Comparison of ENCODE assay signal across 8 mouse cellular contexts in the genomic region with DNA sequence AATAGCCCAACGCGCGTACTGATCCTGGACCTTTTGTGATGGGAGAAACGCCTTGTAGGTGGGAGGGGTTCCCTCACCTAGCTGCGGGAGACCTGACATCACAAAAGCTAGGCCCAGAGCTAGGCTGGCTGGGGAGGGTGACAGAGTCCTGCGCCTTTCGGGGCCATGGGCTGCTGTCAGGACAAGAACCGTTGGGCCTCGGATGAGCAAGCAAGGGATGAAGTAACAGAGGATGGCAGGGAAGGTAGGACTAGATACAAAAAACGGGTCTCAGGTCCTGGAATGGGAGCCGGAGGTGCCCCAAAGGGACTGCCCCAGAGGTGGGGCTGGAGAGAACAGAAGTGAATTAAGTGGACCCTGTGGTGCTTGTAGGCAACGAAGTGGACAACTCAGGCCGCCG. TPM values are rescaled to one million over a fixed set of nuclear protein-coding genes. Genes with fewer than 3 reads are reported as not detected.
DNase-seq lines count a peak whose midpoint lies in the region; ATAC-seq and TF ChIP-seq lines count a peak whose summit lies in the region.

A gene (plus strand): TSS at position 116 of the 400 bp plus-strand sequence.

- ATAC-seq in kidney, embryonic 15.5 days (replicated peaks; ENCODE audit: low FRiP score): no peak
- ATAC-seq in heart, postnatal 0 days (ENCODE audit: insufficient read depth, low read depth): no peak

- no peak for TF ChIP-seq POLR2A in bone marrow, adult 2 months (IDR thresholded peaks at IDR 0.05; ENCODE audit: borderline replicate concordance, control insufficient read depth, low read depth, low read length)

- no peaks in the 10 kb centered on the region for H3K27me3 ChIP-seq in kidney, embryonic 15.5 days
- no peaks in the 10 kb centered on the region for H3K27me3 ChIP-seq in heart, postnatal 0 days (ENCODE audit: control insufficient read depth, insufficient read depth, low read length)

- H3K4me3 ChIP-seq in kidney, embryonic 15.5 days (replicated peaks): peak within 1 kb of the TSS; percentile 86
- peak within 1 kb of the TSS; percentile 90 for H3K4me3 ChIP-seq in bone marrow, adult 2 months (replicated peaks; ENCODE audit: control insufficient read depth, low read depth, low read length)
- peak within 1 kb of the TSS; percentile 85 for H3K4me3 ChIP-seq in heart, postnatal 0 days (ENCODE audit: low read depth, low read length)

- H3K9ac ChIP-seq in kidney, embryonic 15.5 days: peak within 1 kb of the TSS; percentile 89
- peak within 1 kb of the TSS; percentile 89 for H3K9ac ChIP-seq in heart, postnatal 0 days (replicated peaks; ENCODE audit: low read depth, low read length)

- peaks cover 29% of the 10 kb centered on the region for H3K4me1 ChIP-seq in kidney, embryonic 15.5 days
- peaks cover 1% of the 10 kb centered on the region for H3K4me1 ChIP-seq in bone marrow, adult 2 months (ENCODE audit: control insufficient read depth, insufficient read depth, low read length)
- H3K4me1 ChIP-seq in heart, postnatal 0 days (ENCODE audit: control insufficient read depth, insufficient read depth): peaks cover 12% of the 10 kb centered on the region

- TF ChIP-seq CTCF in bone marrow, adult 2 months (IDR thresholded peaks at IDR 0.05; ENCODE audit: control insufficient read depth, insufficient read depth, low read length): no peak
- TF ChIP-seq CTCF in heart, postnatal 0 days (IDR thresholded peaks at IDR 0.05; ENCODE audit: low read depth): no peak

- H3K36me3 ChIP-seq in kidney, embryonic 15.5 days: peaks cover 69% of the 10 kb centered on the region
- H3K36me3 ChIP-seq in heart, postnatal 0 days (replicated peaks; ENCODE audit: control insufficient read depth, insufficient read depth, low read length): peaks cover 54% of the 10 kb centered on the region

- peak within 1 kb of the TSS; percentile 87 for H3K4me2 ChIP-seq in kidney, embryonic 15.5 days
- peak within 1 kb of the TSS; percentile 93 for H3K4me2 ChIP-seq in heart, postnatal 0 days (ENCODE audit: low read depth, low read length)

- no peaks in the 10 kb centered on the region for H3K9me3 ChIP-seq in kidney, embryonic 15.5 days (replicated peaks)
- no peaks in the 10 kb centered on the region for H3K9me3 ChIP-seq in heart, postnatal 0 days (replicated peaks; ENCODE audit: control insufficient read depth, low read length)

- H3K27ac ChIP-seq in kidney, embryonic 15.5 days: peak within 1 kb of the TSS; percentile 97
- H3K27ac ChIP-seq in bone marrow, adult 2 months (ENCODE audit: control insufficient read depth, insufficient read depth, low read depth, low read length, poor library complexity): peak within 1 kb of the TSS; percentile 97
- H3K27ac ChIP-seq in heart, postnatal 0 days (ENCODE audit: low read depth): peak within 1 kb of the TSS; percentile 97

- no peak for TF ChIP-seq EP300 in heart, postnatal 0 days (IDR thresholded peaks at IDR 0.05; ENCODE audit: low read depth)

- 61% methylated on average over 14 of the region's 14 CpGs for WGBS in kidney, embryonic 15.5 days
- WGBS in bone marrow, adult 2 months: 82% methylated on average over 14 of the region's 14 CpGs
- WGBS in heart, postnatal 0 days: 70% methylated on average over 14 of the region's 14 CpGs

- no peak for DNase-seq in kidney, adult 8-10 months
- DNase-seq in heart, postnatal 0 days (ENCODE audit: low spot score): no peak
- peak; percentile 14 for DNase-seq in lung, postnatal 10 days
- DNase-seq in c-Kit-positive CD71-positive TER-119-positive erythroid progenitor cells, embryonic 14.5 days (ENCODE audit: low spot score): no peak
- no peak for DNase-seq in spleen, postnatal 4 days (ENCODE audit: low spot score in 2 of 2)
- no peak for DNase-seq in left cerebral cortex, adult 11 months (ENCODE audit: low spot score)

RNA-seq across cellular contexts. Expression of the gene that starts here (rescaled TPM):
- polyA plus RNA-seq in kidney, embryonic 15.5 days (2015; fragmentation: Nextera tagmentation; extraction: Ambion mirVana): 2.0 and 2.6 TPM in 2 replicates
- 3.4 and 3.7 TPM in 2 replicates for polyA plus RNA-seq in bone marrow, adult 2 months (2011; ENCODE audit: insufficient read depth, insufficient read length, low replicate concordance, missing spikeins)
- total RNA-seq in heart, postnatal 0 days (2014; rRNA removed; ENCODE audit: low replicate concordance): not detected in 2 replicates
- polyA plus RNA-seq in heart, postnatal 0 days (2015; fragmentation: Nextera tagmentation; extraction: Ambion mirVana): 0.38 TPM in 1 of 2 replicates, not detected in the other
